Mouse (Mus musculus): ENCODE results near the gene Mrtfb. TPM values are rescaled to one million over a fixed set of nuclear protein-coding genes. Genes with fewer than 3 reads are reported as not detected.
A peak's percentile ranks its signal among the peaks of the same experiment; 100 is the strongest.

Mrtfb gene
- polyA plus RNA-seq, 1 experiment from 2014 or later = 13.7 TPM

- H3K9ac ChIP-seq (ENCODE audit: low read length) = no peak overlapping the region
- no peaks in the 10 kb centered on the region for H3K27me3 ChIP-seq (ENCODE audit: control insufficient read depth, insufficient read depth, low read length)
- no peak overlapping the region for H3K27ac ChIP-seq (ENCODE audit: low read length)
- H3K9me3 ChIP-seq (replicated peaks; ENCODE audit: control insufficient read depth, low read length) = peaks cover 4% of the 10 kb centered on the region
- 93% methylated on average over 4 of the region's 4 CpGs for WGBS
- H3K36me3 ChIP-seq (ENCODE audit: control insufficient read depth, insufficient read depth) = peaks cover 50% of the 10 kb centered on the region
- peaks cover 2% of the 10 kb centered on the region; the same call in 1 of the 2 replicates for H3K4me1 ChIP-seq (ENCODE audit: control insufficient read depth, insufficient read depth, low read length)
- no peak overlapping the region for H3K4me2 ChIP-seq (ENCODE audit: low read depth, low read length)
- no peak overlapping the region for H3K4me3 ChIP-seq (ENCODE audit: low read length)
- no peak for ATAC-seq (replicated peaks; ENCODE audit: extremely low read depth, insufficient read depth, low FRiP score)
Measured at GRCm38 (mm10) chr16:13411531-13411930, 155.2 kb downstream of the Mrtfb start.

DNA sequence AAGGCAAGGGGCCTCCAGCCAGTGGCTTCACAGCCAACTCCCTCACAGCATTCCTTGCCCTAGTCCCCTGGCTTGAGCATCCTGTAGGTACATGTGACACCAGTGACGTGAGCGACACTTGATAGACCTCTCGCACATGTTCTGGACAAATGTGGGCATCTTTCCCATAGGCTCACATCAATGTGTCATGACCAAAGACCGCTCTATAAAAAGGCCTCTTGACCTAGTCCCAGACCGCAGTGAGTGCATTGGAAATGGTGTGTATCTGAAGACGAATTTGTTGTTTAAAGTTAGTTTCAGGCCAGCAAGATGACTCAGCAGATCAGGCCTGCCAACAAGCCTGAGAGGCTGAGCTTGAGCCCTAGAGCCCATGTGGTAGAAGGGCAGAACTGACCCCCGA is 158.3 kb downstream of the Mrtfb start:
- WGBS = 90% methylated on average over 7 of the region's 7 CpGs
- no peak overlapping the region for H3K27ac ChIP-seq (ENCODE audit: low read length)
- H3K36me3 ChIP-seq (ENCODE audit: control insufficient read depth, insufficient read depth) = peaks cover 39% of the 10 kb centered on the region
- no peaks in the 10 kb centered on the region for H3K27me3 ChIP-seq (ENCODE audit: control insufficient read depth, insufficient read depth, low read length)
- no peak overlapping the region for H3K9ac ChIP-seq (ENCODE audit: low read length)
- no peak for ATAC-seq (replicated peaks; ENCODE audit: extremely low read depth, insufficient read depth, low FRiP score)
- H3K4me3 ChIP-seq (ENCODE audit: low read length) = no peak overlapping the region
- peaks cover 2% of the 10 kb centered on the region; the same call in 1 of the 2 replicates for H3K4me1 ChIP-seq (ENCODE audit: control insufficient read depth, insufficient read depth, low read length)
- no peak overlapping the region for H3K4me2 ChIP-seq (ENCODE audit: low read depth, low read length)
- peaks cover 4% of the 10 kb centered on the region for H3K9me3 ChIP-seq (replicated peaks; ENCODE audit: control insufficient read depth, low read length)

- Histone ChIP-seq H3K4me1 (ENCODE audit: control insufficient read depth, insufficient read depth, low read length) (peaks cover 2% of the 10 kb centered on the region; the same call in 1 of the 2 replicates), H3K9ac (ENCODE audit: low read length) (no peak overlapping the region), H3K27me3 (ENCODE audit: control insufficient read depth, insufficient read depth, low read length) (no peaks in the 10 kb centered on the region), H3K4me2 (ENCODE audit: low read depth, low read length) (no peak overlapping the region), H3K27ac (ENCODE audit: low read length) (no peak overlapping the region), H3K4me3 (ENCODE audit: low read length) (no peak overlapping the region), H3K36me3 (ENCODE audit: control insufficient read depth, insufficient read depth) (peaks cover 36% of the 10 kb centered on the region), H3K9me3 (replicated peaks; ENCODE audit: control insufficient read depth, low read length) (peaks cover 4% of the 10 kb centered on the region)
- no peak for ATAC-seq (replicated peaks; ENCODE audit: extremely low read depth, insufficient read depth, low FRiP score)
- WGBS = 88% methylated on average over 4 of the region's 4 CpGs
Measured at GRCm38 (mm10) chr16:13414972-13415371, 158.7 kb downstream of the Mrtfb start.

DNA sequence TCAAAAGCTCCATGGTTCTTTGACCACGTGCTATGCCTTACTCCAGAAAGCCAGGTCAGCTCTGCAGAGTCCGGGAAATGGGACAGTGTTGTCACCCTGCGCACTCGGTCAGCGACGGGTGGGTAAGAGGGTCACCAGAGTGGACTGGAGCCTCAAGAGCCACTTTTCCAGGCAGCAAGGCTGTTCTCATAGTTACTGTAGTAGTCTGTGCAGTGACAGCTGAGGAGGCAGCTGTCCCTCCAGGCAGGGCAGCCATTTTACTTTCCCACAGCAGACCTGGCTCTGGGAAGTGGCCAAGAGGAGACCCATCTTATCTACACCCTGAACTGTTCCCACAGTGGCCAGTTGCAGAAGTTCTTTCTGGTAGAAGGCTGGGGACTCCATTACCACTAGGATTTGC is 159.2 kb downstream of the Mrtfb start:
- H3K4me2 ChIP-seq (ENCODE audit: low read depth, low read length) = no peak overlapping the region
- H3K36me3 ChIP-seq (ENCODE audit: control insufficient read depth, insufficient read depth) = peaks cover 33% of the 10 kb centered on the region
- H3K27me3 ChIP-seq (ENCODE audit: control insufficient read depth, insufficient read depth, low read length) = no peaks in the 10 kb centered on the region
- no peak overlapping the region for H3K27ac ChIP-seq (ENCODE audit: low read length)
- no peak overlapping the region for H3K4me3 ChIP-seq (ENCODE audit: low read length)
- H3K9ac ChIP-seq (ENCODE audit: low read length) = no peak overlapping the region
- ATAC-seq (replicated peaks; ENCODE audit: extremely low read depth, insufficient read depth, low FRiP score) = no peak
- peaks cover 2% of the 10 kb centered on the region; the same call in 1 of the 2 replicates for H3K4me1 ChIP-seq (ENCODE audit: control insufficient read depth, insufficient read depth, low read length)
- 96% methylated on average over 6 of the region's 6 CpGs for WGBS
- H3K9me3 ChIP-seq (replicated peaks; ENCODE audit: control insufficient read depth, low read length) = peaks cover 4% of the 10 kb centered on the region

GRCm38 (mm10) chr16:13416465-13416864 is 160.2 kb downstream of the Mrtfb start:
- Histone ChIP-seq H3K4me1 (ENCODE audit: control insufficient read depth, insufficient read depth, low read length) (peaks cover 2% of the 10 kb centered on the region; the same call in 1 of the 2 replicates), H3K9me3 (replicated peaks; ENCODE audit: control insufficient read depth, low read length) (no peaks in the 10 kb centered on the region), H3K4me2 (ENCODE audit: low read depth, low read length) (no peak overlapping the region), H3K9ac (ENCODE audit: low read length) (no peak overlapping the region), H3K4me3 (ENCODE audit: low read length) (no peak overlapping the region), H3K27ac (ENCODE audit: low read length) (peak overlapping the region; percentile 14; the same call in 1 of the 2 replicates), H3K27me3 (ENCODE audit: control insufficient read depth, insufficient read depth, low read length) (no peaks in the 10 kb centered on the region), H3K36me3 (ENCODE audit: control insufficient read depth, insufficient read depth) (peaks cover 23% of the 10 kb centered on the region)
- 50% methylated on average over 10 of the region's 10 CpGs for WGBS
- peak; percentile 53; the same call in 1 of the 2 replicates for ATAC-seq (replicated peaks; ENCODE audit: extremely low read depth, insufficient read depth, low FRiP score)

DNA sequence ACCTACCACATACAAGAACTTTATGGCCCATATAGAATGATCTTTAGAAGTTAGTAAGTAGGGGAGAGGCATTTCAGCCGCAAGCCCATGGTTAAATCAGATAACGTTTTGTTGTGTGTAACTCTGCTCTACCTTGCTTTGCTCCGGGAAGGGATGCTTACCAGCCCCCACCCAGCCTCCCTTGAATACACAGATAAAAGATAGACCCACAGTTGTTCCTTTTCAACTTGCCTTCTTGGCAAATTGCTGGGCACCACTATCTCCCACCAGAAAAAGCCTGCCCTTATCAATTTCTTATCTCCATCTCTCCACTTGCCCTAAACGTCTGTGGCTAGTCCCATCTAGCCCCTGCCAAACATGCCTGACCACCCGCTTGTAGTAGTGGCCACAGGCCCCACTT is 161.6 kb downstream of the Mrtfb start:
- H3K9me3 ChIP-seq (replicated peaks; ENCODE audit: control insufficient read depth, low read length) = no peaks in the 10 kb centered on the region
- peaks cover 10% of the 10 kb centered on the region for H3K36me3 ChIP-seq (ENCODE audit: control insufficient read depth, insufficient read depth)
- H3K4me2 ChIP-seq (ENCODE audit: low read depth, low read length) = no peak overlapping the region
- no peak overlapping the region for H3K4me3 ChIP-seq (ENCODE audit: low read length)
- H3K27ac ChIP-seq (ENCODE audit: low read length) = no peak overlapping the region
- 46% methylated on average over 5 of the region's 5 CpGs for WGBS
- no peaks in the 10 kb centered on the region for H3K27me3 ChIP-seq (ENCODE audit: control insufficient read depth, insufficient read depth, low read length)
- peaks cover 2% of the 10 kb centered on the region; the same call in 1 of the 2 replicates for H3K4me1 ChIP-seq (ENCODE audit: control insufficient read depth, insufficient read depth, low read length)
- no peak for ATAC-seq (replicated peaks; ENCODE audit: extremely low read depth, insufficient read depth, low FRiP score)
- H3K9ac ChIP-seq (ENCODE audit: low read length) = no peak overlapping the region

DNA sequence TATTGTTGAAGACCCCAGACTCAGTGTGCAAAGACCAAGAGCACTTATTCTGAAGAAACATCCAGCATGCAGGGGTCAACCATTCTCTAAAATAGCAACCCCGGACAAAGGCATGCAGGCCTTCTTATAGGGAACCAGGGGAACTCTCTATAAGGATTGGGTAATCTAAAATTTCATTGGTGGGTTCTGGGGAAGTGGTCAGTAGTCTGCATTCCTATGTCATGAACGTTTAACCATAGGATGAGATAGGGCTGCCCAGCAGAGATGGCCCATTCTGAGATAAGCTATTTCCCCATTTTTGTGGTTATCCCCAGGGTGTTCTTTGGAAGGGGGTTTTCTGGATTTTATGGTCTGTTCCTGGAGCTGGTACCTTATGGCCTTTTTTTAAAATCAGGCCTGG is 163.5 kb downstream of the Mrtfb start:
- Histone ChIP-seq H3K36me3 (ENCODE audit: control insufficient read depth, insufficient read depth) (no peaks in the 10 kb centered on the region), H3K9me3 (replicated peaks; ENCODE audit: control insufficient read depth, low read length) (no peaks in the 10 kb centered on the region), H3K4me1 (ENCODE audit: control insufficient read depth, insufficient read depth, low read length) (peaks cover 2% of the 10 kb centered on the region; the same call in 1 of the 2 replicates), H3K27me3 (ENCODE audit: control insufficient read depth, insufficient read depth, low read length) (no peaks in the 10 kb centered on the region), H3K9ac (ENCODE audit: low read length) (no peak overlapping the region), H3K27ac (ENCODE audit: low read length) (no peak overlapping the region), H3K4me3 (ENCODE audit: low read length) (no peak overlapping the region), H3K4me2 (ENCODE audit: low read depth, low read length) (no peak overlapping the region)
- ATAC-seq (replicated peaks; ENCODE audit: extremely low read depth, insufficient read depth, low FRiP score) = no peak
- 55% methylated on average over 2 of the region's 2 CpGs for WGBS

DNA sequence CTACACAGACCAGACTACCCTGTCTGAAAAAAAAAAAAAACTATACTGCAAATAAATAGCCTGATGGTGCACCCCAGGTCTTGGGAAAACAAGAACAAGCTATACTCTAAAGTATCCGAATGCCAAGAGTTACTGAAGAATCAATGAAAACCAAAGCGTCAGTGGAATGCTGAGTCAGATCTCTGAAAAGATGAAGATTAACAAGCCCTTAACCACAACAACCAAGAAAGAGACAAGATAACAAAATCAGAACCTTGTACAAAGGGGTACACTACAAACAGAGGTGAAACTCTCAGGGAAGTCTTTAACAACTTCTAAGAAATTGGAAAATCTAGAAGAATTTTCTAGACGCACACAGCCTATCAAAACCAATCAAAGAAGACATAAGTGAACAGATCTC is 166.2 kb downstream of the Mrtfb start:
- no peaks in the 10 kb centered on the region for H3K27me3 ChIP-seq (ENCODE audit: control insufficient read depth, insufficient read depth, low read length)
- no peaks in the 10 kb centered on the region for H3K36me3 ChIP-seq (ENCODE audit: control insufficient read depth, insufficient read depth)
- no peak overlapping the region for H3K4me2 ChIP-seq (ENCODE audit: low read depth, low read length)
- H3K9me3 ChIP-seq (replicated peaks; ENCODE audit: control insufficient read depth, low read length) = no peaks in the 10 kb centered on the region
- no peak overlapping the region for H3K4me3 ChIP-seq (ENCODE audit: low read length)
- H3K4me1 ChIP-seq (ENCODE audit: control insufficient read depth, insufficient read depth, low read length) = no peaks in the 10 kb centered on the region; the same call in 1 of the 2 replicates
- H3K9ac ChIP-seq (ENCODE audit: low read length) = no peak overlapping the region
- 91% methylated on average over 3 of the region's 3 CpGs for WGBS
- H3K27ac ChIP-seq (ENCODE audit: low read length) = no peak overlapping the region
- no peak for ATAC-seq (replicated peaks; ENCODE audit: extremely low read depth, insufficient read depth, low FRiP score)

DNA sequence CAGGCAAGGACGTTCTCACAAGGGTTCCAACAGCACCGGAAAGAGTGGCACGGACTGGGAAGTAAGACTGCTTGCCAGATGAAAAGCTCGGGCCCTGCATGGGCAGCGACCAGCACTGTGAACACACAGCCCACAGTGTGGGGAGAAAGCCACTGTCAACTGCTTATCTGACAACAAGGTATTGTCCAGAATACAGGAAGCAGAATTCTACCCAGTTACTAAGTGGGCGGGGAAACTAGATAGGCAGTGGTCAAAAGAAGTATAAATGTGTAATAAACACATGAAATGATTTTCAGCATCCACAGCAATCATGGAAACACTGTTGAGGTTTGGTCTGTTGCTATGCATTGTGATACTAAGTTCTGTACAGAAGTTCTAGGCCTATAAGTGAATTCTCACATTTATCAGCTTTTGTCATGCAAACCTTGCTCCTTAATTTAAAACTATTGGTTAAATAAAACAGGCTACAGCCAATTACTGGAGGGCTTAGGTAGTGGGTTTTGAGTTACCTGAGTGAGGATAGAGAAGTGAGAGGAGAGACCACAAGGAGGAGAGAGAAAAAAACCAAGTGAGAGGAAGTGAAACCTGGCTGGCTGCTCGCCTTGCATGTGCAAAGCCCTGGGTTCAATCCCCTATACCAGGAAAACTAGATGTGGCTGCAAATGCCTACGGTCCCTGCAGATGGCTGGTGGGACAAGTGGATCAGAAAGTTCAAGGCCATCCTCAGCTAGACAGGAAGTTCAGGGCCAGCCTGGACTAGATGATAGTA is 167.5 kb downstream of the Mrtfb start:
- Histone ChIP-seq H3K4me3 (ENCODE audit: low read length) (no peak overlapping the region), H3K4me2 (ENCODE audit: low read depth, low read length) (no peak overlapping the region), H3K27ac (ENCODE audit: low read length) (no peak overlapping the region), H3K27me3 (ENCODE audit: control insufficient read depth, insufficient read depth, low read length) (no peaks in the 10 kb centered on the region), H3K4me1 (ENCODE audit: control insufficient read depth, insufficient read depth, low read length) (no peaks in the 10 kb centered on the region; the same call in 1 of the 2 replicates), H3K9ac (ENCODE audit: low read length) (no peak overlapping the region), H3K9me3 (replicated peaks; ENCODE audit: control insufficient read depth, low read length) (no peaks in the 10 kb centered on the region), H3K36me3 (ENCODE audit: control insufficient read depth, insufficient read depth) (no peaks in the 10 kb centered on the region)
- ATAC-seq (replicated peaks; ENCODE audit: extremely low read depth, insufficient read depth, low FRiP score) = no peak
- 65% methylated on average over 8 of the region's 8 CpGs for WGBS
